Mouse (Mus musculus) CH12.LX (cell line): ENCODE data around the gene Gper1. TPM values are rescaled to one million over a fixed set of nuclear protein-coding genes. Genes with fewer than 3 reads are reported as not detected.

Experiments
- DNase-seq: peaks from one replicate; pipeline ENCODE4 v3.0.0-alpha.2; 2013; ENCODE audit errors: extremely low read depth
- H3K27ac ChIP-seq: 2 replicates; pipeline ENCODE4 v1.5.1; 2012; ENCODE audit warnings: low read depth, mild to moderate bottlenecking, control low read depth, moderate library complexity; ENCODE audit not compliant: insufficient read depth
- H3K27me3 ChIP-seq: replicated peaks from 2 replicates; pipeline ENCODE3; 2012; ENCODE audit warnings: inconsistent platforms
- H3K36me3 ChIP-seq, 2 experiments: replicated peaks in 1 of 2; 2 replicates each; pipeline versions ENCODE3 to v1.6.1; 2012; ENCODE audit warnings: inconsistent platforms in 1 of 2, low read length in 1 of 2, mild to moderate bottlenecking in 1 of 2, mixed read lengths in 1 of 2, moderate library complexity in 1 of 2; ENCODE audit not compliant: control insufficient read depth in 1 of 2, insufficient read depth in 1 of 2
- H3K4me1 ChIP-seq, 2 experiments: 2 replicates each; pipeline ENCODE4 v1.6.1; 2012; ENCODE audit warnings: inconsistent platforms in 1 of 2, moderate library complexity in 1 of 2; ENCODE audit not compliant: insufficient read depth in 2 of 2, control insufficient read depth in 1 of 2
- H3K4me2 ChIP-seq: 2 replicates; pipeline ENCODE4 v1.6.1; 2012; ENCODE audit warnings: low read depth, mild to moderate bottlenecking, control low read depth; ENCODE audit not compliant: poor library complexity, insufficient read depth, severe bottlenecking
- H3K4me3 ChIP-seq, 3 experiments: fragments of 150-350 bp in 1 of 3; sonication (generic) in 1 of 3; replicated peaks in 1 of 3; 2 replicates each; pipeline versions ENCODE3 to v1.5.1; 2011 to 2012; ENCODE audit warnings: low read depth in 2 of 3, low read length in 2 of 3, mild to moderate bottlenecking in 2 of 3, moderate library complexity in 2 of 3, control low read depth in 1 of 3, improper control_type of control experiment in 1 of 3, inconsistent platforms in 1 of 3, mixed read lengths in 1 of 3; ENCODE audit not compliant: poor library complexity in 1 of 3
- H3K79me2 ChIP-seq: replicated peaks from 2 replicates; pipeline ENCODE4 v1.6.1; 2012; ENCODE audit warnings: mild to moderate bottlenecking, moderate library complexity; ENCODE audit not compliant: control insufficient read depth, poor library complexity, insufficient read depth, severe bottlenecking; ENCODE audit errors: extremely low read depth
- H3K9ac ChIP-seq: 2 replicates; pipeline ENCODE4 v1.6.1; 2012; ENCODE audit warnings: low read depth, mild to moderate bottlenecking, control low read depth, moderate library complexity; ENCODE audit not compliant: insufficient read depth
- H3K9me3 ChIP-seq: replicated peaks from 2 replicates; pipeline ENCODE3; 2012; ENCODE audit warnings: low read length, inconsistent platforms, mixed read lengths
- BHLHE40 ChIP-seq: IDR thresholded peaks from 2 replicates; pipeline ENCODE4 v1.6.1; 2011; ENCODE audit warnings: mild to moderate bottlenecking, low read depth, low read length, improper control_type of control experiment
- CHD1 ChIP-seq: IDR thresholded peaks from 2 replicates; pipeline ENCODE4 v1.6.1; 2012; ENCODE audit warnings: low read depth, low read length, improper control_type of control experiment, inconsistent platforms
- CHD2 ChIP-seq: IDR thresholded peaks from 2 replicates; pipeline ENCODE4 v1.6.1; 2011; ENCODE audit warnings: low read length, improper control_type of control experiment
- EP300 ChIP-seq: IDR thresholded peaks from 2 replicates; pipeline ENCODE4 v1.6.1; 2011; ENCODE audit warnings: low read length, improper control_type of control experiment
- GABPA ChIP-seq: IDR thresholded peaks from 2 replicates; pipeline ENCODE4 v1.6.1; 2012; ENCODE audit warnings: low read depth, low read length, improper control_type of control experiment, inconsistent platforms; ENCODE audit not compliant: insufficient replicate concordance
- HCFC1 ChIP-seq: IDR thresholded peaks from 2 replicates; pipeline ENCODE4 v1.6.1; 2012; ENCODE audit warnings: low read depth, mild to moderate bottlenecking, inconsistent platforms, low read length, improper control_type of control experiment
- MAFK ChIP-seq: IDR thresholded peaks from 2 replicates; pipeline ENCODE4 v1.6.1; 2011; ENCODE audit warnings: low read length, improper control_type of control experiment; ENCODE audit not compliant: insufficient replicate concordance
- MXI1 ChIP-seq: IDR thresholded peaks from 2 replicates; pipeline ENCODE4 v1.6.1; 2011; ENCODE audit warnings: mild to moderate bottlenecking, low read depth, low read length, improper control_type of control experiment
- MYC ChIP-seq: IDR thresholded peaks from 2 replicates; pipeline ENCODE4 v1.6.1; 2011; ENCODE audit warnings: low read depth, mild to moderate bottlenecking, improper control_type of control experiment, low read length
- NELFE ChIP-seq: IDR thresholded peaks from 2 replicates; pipeline ENCODE4 v1.6.1; 2011; ENCODE audit warnings: low read depth, low read length, improper control_type of control experiment
- POLR2A ChIP-seq: IDR thresholded peaks from 2 replicates; pipeline ENCODE4 v1.6.1; 2011; ENCODE audit warnings: low read depth, mild to moderate bottlenecking, improper control_type of control experiment, low read length
- POLR2AphosphoS2 ChIP-seq: IDR thresholded peaks from 2 replicates; pipeline ENCODE4 v1.6.1; 2011; ENCODE audit warnings: low read depth, low read length, improper control_type of control experiment
- RCOR1 ChIP-seq: conservative IDR thresholded peaks from 2 replicates; pipeline ENCODE4 v1.6.1; 2012; ENCODE audit warnings: low read depth, mild to moderate bottlenecking, inconsistent platforms, low read length, improper control_type of control experiment
- SIN3A ChIP-seq: IDR thresholded peaks from 2 replicates; pipeline ENCODE4 v1.6.1; 2012; ENCODE audit warnings: low read length, improper control_type of control experiment, inconsistent platforms
- TCF12 ChIP-seq: IDR thresholded peaks from 2 replicates; pipeline ENCODE4 v1.6.1; 2014; ENCODE audit warnings: low read depth, mild to moderate bottlenecking, inconsistent platforms, low read length, improper control_type of control experiment
- UBTF ChIP-seq: IDR thresholded peaks from 2 replicates; pipeline ENCODE4 v1.6.1; 2012; ENCODE audit warnings: low read depth, mild to moderate bottlenecking, inconsistent platforms, low read length, improper control_type of control experiment, moderate library complexity
- USF1 ChIP-seq: IDR thresholded peaks from 2 replicates; pipeline ENCODE4 v1.6.1; 2014; ENCODE audit warnings: low read depth, mild to moderate bottlenecking, inconsistent platforms, low read length, improper control_type of control experiment
- USF2 ChIP-seq: conservative IDR thresholded peaks from 2 replicates; pipeline ENCODE4 v1.6.1; 2011; ENCODE audit warnings: low read depth, low read length, improper control_type of control experiment
- ZC3H11A ChIP-seq: IDR thresholded peaks from 2 replicates; pipeline ENCODE4 v1.6.1; 2012; ENCODE audit warnings: low read depth, mild to moderate bottlenecking, inconsistent platforms, low read length, improper control_type of control experiment
- ZMIZ1 ChIP-seq: IDR thresholded peaks from 2 replicates; pipeline ENCODE4 v1.6.1; 2012; ENCODE audit warnings: low read depth, mild to moderate bottlenecking, inconsistent platforms, low read length, improper control_type of control experiment
- ZNF384 ChIP-seq: IDR thresholded peaks from 2 replicates; pipeline ENCODE4 v1.6.1; 2012; ENCODE audit warnings: low read depth, low read length, improper control_type of control experiment, inconsistent platforms
- dilution Hi-C: fragments of 300-500 bp; cut with MboI; formaldehyde crosslinking; loops from 2 replicates; pipeline ENCODE4 v1.14.3; 2020; ENCODE audit warnings: low sequenced_read_pairs; ENCODE audit not compliant: extremely low pct_unique_long_range_greater_than_20kb, extremely low pct_ligation_motif_present
- in situ Hi-C: fragments of 300-500 bp; cut with MboI; formaldehyde crosslinking; loops from 3 replicates; pipeline ENCODE4 v1.14.3; 2019; ENCODE audit warnings: low sequenced_read_pairs, low pct_ligation_motif_present, low pct_unique_long_range_greater_than_20kb, mixed read lengths
- polyA plus RNA-seq: library from polyadenylated mRNA; unstranded; fragments of >175 nt; gene quantifications from 2 replicates; pipeline ENCODE4 v1.2.1, GENCODE M21; 2012; ENCODE audit warnings: low read depth; ENCODE audit not compliant: insufficient read length
- total RNA-seq, 2 experiments: library from RNA; depleted of rRNA; stranded (reverse); fragments of 300-350 nt in 1 of 2; fragments of >200 nt in 1 of 2; gene quantifications; 2 replicates each; pipeline ENCODE4 v1.2.3; 2012 to 2014

The Gper1 gene
- total and polyA plus RNA-seq, 3 experiments: 0.13 TPM; not detected in 2

DNA sequence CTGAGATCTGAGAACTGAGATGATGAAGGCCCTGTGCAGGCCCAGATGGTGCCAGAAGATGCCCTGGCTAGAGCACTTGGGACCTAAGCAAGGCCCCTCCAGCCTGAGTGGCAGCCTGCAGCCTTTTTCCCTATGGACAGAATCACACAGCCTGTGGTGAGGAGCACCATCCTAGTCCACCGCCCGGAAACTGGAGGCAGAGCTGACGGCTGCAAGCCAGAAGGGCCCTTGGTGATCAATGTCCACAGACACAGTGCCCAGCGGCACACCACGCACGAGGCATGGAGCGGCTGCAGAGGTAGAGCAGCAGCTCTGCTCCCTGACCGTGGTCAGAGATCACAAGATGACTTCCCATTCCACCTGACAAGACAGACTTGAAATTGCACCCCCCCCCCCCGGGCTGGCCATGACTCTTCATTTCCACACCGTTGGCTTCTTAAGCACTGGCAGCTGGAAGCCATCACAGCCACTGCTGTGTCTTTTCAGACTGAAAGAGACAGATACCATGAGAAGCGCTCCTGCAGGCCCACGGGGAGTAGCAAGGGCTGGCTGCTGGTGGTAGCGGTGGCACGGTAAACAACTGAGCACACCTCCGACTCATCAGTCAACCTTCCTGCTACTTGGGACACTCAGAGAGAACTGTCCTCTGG lies 11.2 kb upstream of the Gper1 start:
- dilution Hi-C loops (no loop called here), in situ Hi-C loops (no loop called here)
- Histone ChIP-seq H3K4me1 (peaks cover 7 to 38% of the 10 kb centered on the region in 2 experiments), H3K9me3 (no peaks in the 10 kb centered on the region), H3K27me3 (no peaks in the 10 kb centered on the region), H3K36me3 (peaks cover 3 to 70% of the 10 kb centered on the region in 2 experiments), H3K9ac (no peak overlapping the region), H3K4me2 (no peak overlapping the region), H3K79me2 (no peaks in the 10 kb centered on the region), H3K27ac (no peak overlapping the region), H3K4me3 (no peak overlapping the region)
- TF ChIP-seq EP300 (no peak), CHD1 (no peak), POLR2AphosphoS2 (no peak)
- no peak for DNase-seq

DNA sequence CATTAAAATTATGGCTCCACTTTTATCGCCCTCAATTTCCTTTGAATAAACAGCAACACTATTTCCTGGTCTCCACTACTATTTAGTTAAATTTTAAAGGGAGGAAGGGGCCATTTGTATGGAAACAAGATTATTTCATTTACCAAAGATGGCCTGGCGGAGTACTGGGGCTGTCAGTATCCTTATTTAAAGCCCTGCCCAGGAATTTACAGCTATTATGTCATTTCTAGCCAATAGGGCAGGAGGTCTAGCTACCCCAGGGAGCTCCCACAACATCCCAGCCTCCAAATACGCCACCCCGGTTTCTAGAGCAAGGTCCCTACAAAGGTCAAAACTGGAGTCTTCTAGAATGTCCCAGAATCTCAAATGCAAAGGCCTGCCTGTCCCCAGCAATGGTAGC lies 9.4 kb upstream of the Gper1 start:
- TF ChIP-seq ZMIZ1: no peak
- no peak for TF ChIP-seq SIN3A
- no peak for TF ChIP-seq MAFK
- no peak for TF ChIP-seq POLR2A
- no peak for TF ChIP-seq USF1
- no peak for TF ChIP-seq ZNF384
- no peak for TF ChIP-seq HCFC1
- TF ChIP-seq POLR2AphosphoS2: no peak
- TF ChIP-seq ZC3H11A: no peak
- no peak for TF ChIP-seq GABPA
- no peak for TF ChIP-seq TCF12
- TF ChIP-seq BHLHE40: no peak
- TF ChIP-seq RCOR1: no peak
- in situ Hi-C loops: no loop called here
- DNase-seq: no peak
- Histone ChIP-seq H3K4me3 (no peak overlapping the region), H3K9me3 (no peaks in the 10 kb centered on the region), H3K27ac (no peak overlapping the region), H3K79me2 (no peaks in the 10 kb centered on the region), H3K27me3 (no peaks in the 10 kb centered on the region), H3K4me2 (no peak overlapping the region), H3K4me1 (peaks cover 4 to 25% of the 10 kb centered on the region in 2 experiments), H3K9ac (no peak overlapping the region), H3K36me3 (peaks cover 3 to 84% of the 10 kb centered on the region in 2 experiments)
- dilution Hi-C loops: no loop called here

DNA sequence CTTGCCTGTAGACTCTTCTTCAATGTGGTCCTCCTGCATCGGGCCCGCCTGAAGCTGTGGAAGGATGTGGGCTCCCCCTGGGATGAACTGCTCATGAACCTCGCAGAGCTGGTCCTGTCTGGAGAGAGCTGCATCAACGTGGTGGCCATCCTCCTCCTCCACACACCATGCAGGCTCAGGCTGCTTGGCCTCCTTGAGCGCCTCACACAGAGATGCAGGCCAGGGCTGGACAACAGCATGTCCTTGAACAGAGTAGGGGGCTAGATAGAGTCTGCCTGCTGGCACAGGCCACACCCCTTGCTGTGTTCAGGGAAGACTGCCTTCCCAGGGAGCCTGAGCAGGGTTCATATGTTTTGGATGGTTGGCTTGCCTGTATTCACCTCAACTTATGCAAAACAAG lies 8.0 kb upstream of the Gper1 start:
- H3K9ac ChIP-seq: no peak overlapping the region
- H3K4me2 ChIP-seq: no peak overlapping the region
- in situ Hi-C loops: no loop called here
- no peak overlapping the region for H3K4me3 ChIP-seq
- TF ChIP-seq MXI1 (no peak), USF1 (no peak), NELFE (no peak), CHD2 (no peak), SIN3A (no peak), USF2 (no peak), UBTF (no peak), CHD1 (no peak), MYC (no peak), MAFK (no peak)
- peaks cover 3 to 86% of the 10 kb centered on the region in 2 experiments for H3K36me3 ChIP-seq
- no peaks in the 10 kb centered on the region for H3K27me3 ChIP-seq
- DNase-seq: no peak
- no peak overlapping the region for H3K27ac ChIP-seq
- H3K4me1 ChIP-seq: peaks cover 0 to 17% of the 10 kb centered on the region in 2 experiments; a peak in 2 of 4 replicates
- dilution Hi-C loops: no loop called here
- H3K9me3 ChIP-seq: no peaks in the 10 kb centered on the region
- H3K79me2 ChIP-seq: no peaks in the 10 kb centered on the region
